Mouse (Mus musculus) heart, embryonic 14.5 days (tissue): Measurements from ENCODE around the gene Tmprss7. TPM values are rescaled to one million over a fixed set of nuclear protein-coding genes. Genes with fewer than 3 reads are reported as not detected.
A peak's percentile ranks its signal among the peaks of the same experiment; 100 is the strongest.

Experiments
- ATAC-seq: fragments of 200-750 bp; cut with Nextera tagmentation; 2 replicates; pipeline ENCODE4 v1.8.0; 2017; ENCODE audit warnings: low read depth, moderate TSS enrichment; ENCODE audit not compliant: insufficient number of reproducible peaks, insufficient read depth, low FRiP score
- H3K27ac ChIP-seq, 2 experiments: fragments of 200-500 bp in 1 of 2; fragments of 300-500 bp in 1 of 2; sonication (generic) in 1 of 2; replicated peaks in 1 of 2; 2 replicates each; pipeline ENCODE4 v1.5.1; 2012 to 2014; ENCODE audit warnings: low read depth in 2 of 2, low read length in 2 of 2, control low read depth in 1 of 2, mild to moderate bottlenecking in 1 of 2, mixed read lengths in 1 of 2; ENCODE audit not compliant: control insufficient read depth in 1 of 2, insufficient read depth in 1 of 2
- H3K27me3 ChIP-seq: fragments of 300-500 bp; sonication (generic); 2 replicates; pipeline ENCODE4 v1.6.1; 2014; ENCODE audit warnings: mild to moderate bottlenecking, low read length, control low read depth; ENCODE audit not compliant: control insufficient read depth, insufficient read depth
- H3K36me3 ChIP-seq: fragments of 300-500 bp; sonication (generic); 2 replicates; pipeline ENCODE4 v1.6.1; 2014; ENCODE audit warnings: mild to moderate bottlenecking, control low read depth, low read length, mixed read lengths; ENCODE audit not compliant: control insufficient read depth, insufficient read depth
- H3K4me1 ChIP-seq, 2 experiments: fragments of 200-500 bp in 1 of 2; fragments of 300-500 bp in 1 of 2; sonication (generic) in 1 of 2; 2 replicates each; pipeline ENCODE4 v1.6.1; 2012 to 2014; ENCODE audit warnings: low read length in 2 of 2, control low read depth in 1 of 2, mixed read lengths in 1 of 2; ENCODE audit not compliant: control insufficient read depth in 2 of 2, insufficient read depth in 2 of 2
- H3K4me2 ChIP-seq: fragments of 300-500 bp; sonication (generic); 2 replicates; pipeline ENCODE4 v1.6.1; 2014; ENCODE audit warnings: mild to moderate bottlenecking, low read length
- H3K4me3 ChIP-seq, 2 experiments: fragments of 200-500 bp in 1 of 2; fragments of 300-500 bp in 1 of 2; sonication (generic) in 1 of 2; 2 replicates each; pipeline ENCODE4 v1.5.1; 2012 to 2014; ENCODE audit warnings: low read length in 2 of 2, mild to moderate bottlenecking in 2 of 2, control low read depth in 1 of 2, low read depth in 1 of 2, moderate library complexity in 1 of 2; ENCODE audit not compliant: control insufficient read depth in 1 of 2, insufficient read depth in 1 of 2
- H3K9ac ChIP-seq: fragments of 300-500 bp; sonication (generic); 2 replicates; pipeline ENCODE4 v1.6.1; 2014; ENCODE audit warnings: mild to moderate bottlenecking, low read length
- H3K9me3 ChIP-seq: fragments of 300-500 bp; sonication (generic); 2 replicates; pipeline ENCODE4 v1.6.1; 2016; ENCODE audit warnings: low read length, control low read depth; ENCODE audit not compliant: control insufficient read depth
- WGBS: fragments of 180-500 bp; shearing (Covaris S2); extraction: QIAGEN DNeasy Blood & Tissue Kit; methylation state at CpG from one replicate; pipeline ENCODE4 v1.1.7; 2014; 5-methylcytosine and 5-hydroxymethylcytosine counted together
- polyA plus RNA-seq: library from polyadenylated mRNA; unstranded; fragments of >200 nt; fragmentation: Nextera tagmentation; extraction: Ambion mirVana; gene quantifications from 2 replicates; pipeline ENCODE4 v1.2.1, GENCODE M21; 2014

Tmprss7 gene
- polyA plus RNA-seq, result not detected in 2 replicates

DNA sequence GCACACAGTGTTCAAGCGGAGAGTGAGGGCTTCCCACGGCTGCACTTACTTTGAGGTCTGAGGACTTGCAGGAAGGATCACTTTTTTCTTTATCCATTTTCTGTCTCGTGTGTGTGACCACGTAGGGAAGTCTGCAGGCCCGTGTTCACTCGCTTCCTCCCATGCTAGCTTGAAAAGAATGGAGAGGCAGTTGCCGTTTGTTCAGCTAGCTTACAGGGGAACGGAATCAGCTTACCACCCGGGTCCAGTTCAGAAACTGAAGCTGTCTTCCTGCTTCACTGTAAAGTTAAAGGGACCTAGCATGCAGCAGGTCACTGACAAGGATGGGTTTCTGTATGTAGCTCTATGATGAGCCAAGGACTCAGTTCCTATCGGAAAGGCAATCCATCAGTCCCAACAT lies at the start of gene Tmprss7:
Tmprss7 (minus strand) TSS at position 101 of the 400 bp plus-strand sequence.
- Histone ChIP-seq H3K36me3 (no peaks in the 10 kb centered on the region), H3K27me3 (no peaks in the 10 kb centered on the region), H3K27ac (no peak within 1 kb of the TSS), H3K4me3 (no peak within 1 kb of the TSS), H3K4me2 (no peak within 1 kb of the TSS), H3K4me1 (no peaks in the 10 kb centered on the region), H3K9me3 (no peaks in the 10 kb centered on the region), H3K9ac (no peak within 1 kb of the TSS)
- 69% methylated on average over 10 of the region's 10 CpGs for WGBS
- no peak for ATAC-seq

DNA sequence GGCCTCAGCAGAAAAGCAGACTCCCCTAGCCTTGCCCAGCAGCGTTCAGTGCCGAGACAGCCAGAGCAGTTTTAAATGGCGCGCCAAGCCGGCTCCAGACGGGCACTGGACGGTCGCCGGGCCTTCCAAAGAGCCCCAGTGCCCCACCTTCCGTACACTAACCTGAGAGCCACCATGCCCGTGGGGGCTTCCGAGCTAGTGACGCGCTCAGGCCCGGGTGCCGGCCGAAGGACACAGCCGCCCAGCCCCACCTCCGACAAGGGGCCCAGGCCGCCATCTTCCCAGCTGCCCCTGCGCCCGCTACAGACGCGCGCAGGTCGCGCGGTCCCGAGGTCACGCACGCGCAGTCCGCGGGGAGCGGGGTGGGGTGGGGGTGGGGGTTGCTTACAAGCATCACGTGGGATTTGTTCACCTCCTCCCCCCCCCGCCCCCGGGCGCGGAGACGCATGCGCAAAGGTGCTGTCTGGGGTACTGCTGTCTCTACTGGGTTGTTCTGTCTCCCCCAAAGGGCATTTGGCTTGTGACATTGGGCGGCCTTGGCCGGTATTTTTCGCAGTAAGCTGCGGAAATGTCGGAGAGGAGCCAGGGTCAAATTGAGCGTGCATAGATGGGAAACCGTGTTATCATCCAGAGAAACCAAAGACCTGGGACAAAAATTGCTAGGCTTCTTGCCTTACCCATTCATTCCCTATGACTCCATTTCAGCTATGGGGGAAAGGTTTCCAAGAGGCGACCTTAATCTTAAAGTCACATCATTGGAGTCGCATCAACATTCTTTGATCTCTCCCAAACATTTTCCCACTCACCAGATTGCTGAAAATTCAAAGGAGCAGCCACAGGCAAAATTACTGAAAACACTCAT lies 49.4 kb upstream of the Tmprss7 start, which contains the start of gene Abhd10:
Abhd10 (minus strand) TSS at position 341 of the 862 bp plus-strand sequence.
- H3K4me2 ChIP-seq, result peak within 1 kb of the TSS; percentile 77
- ATAC-seq, result peak; percentile 98
- WGBS, result under 1% methylated on average over 45 of the region's 51 CpGs
- H3K4me3 ChIP-seq, result peak within 1 kb of the TSS; percentile 68 to 72
- H3K4me1 ChIP-seq, result peaks cover 5 to 15% of the 10 kb centered on the region in 2 experiments; a peak in 3 of 4 replicates
- H3K9me3 ChIP-seq, result no peaks in the 10 kb centered on the region
- H3K36me3 ChIP-seq, result peaks cover 37% of the 10 kb centered on the region
- H3K27me3 ChIP-seq, result no peaks in the 10 kb centered on the region
- peak within 1 kb of the TSS; percentile 86 for H3K9ac ChIP-seq
- peak within 1 kb of the TSS; percentile 86 to 90 for H3K27ac ChIP-seq

- Histone ChIP-seq H3K36me3 (peaks cover 50% of the 10 kb centered on the region), H3K27ac (no peak overlapping the region), H3K4me1 (peaks cover 3 to 6% of the 10 kb centered on the region in 2 experiments; a peak in 2 of 4 replicates), H3K9ac (no peak overlapping the region), H3K4me2 (no peak overlapping the region), H3K9me3 (no peaks in the 10 kb centered on the region), H3K27me3 (no peaks in the 10 kb centered on the region), H3K4me3 (no peak overlapping the region)
- ATAC-seq, result no peak
- 79% methylated on average over 8 of the region's 8 CpGs for WGBS
These were observed 44.4 kb upstream of the Tmprss7 start for GRCm38 (mm10) chr16:45737880-45738279.

- H3K36me3 ChIP-seq, result peaks cover 61% of the 10 kb centered on the region
- no peak overlapping the region for H3K9ac ChIP-seq
- no peak overlapping the region for H3K27ac ChIP-seq
- 92% methylated on average over 3 of the region's 3 CpGs for WGBS
- no peak for ATAC-seq
- no peaks in the 10 kb centered on the region for H3K9me3 ChIP-seq
- no peak overlapping the region for H3K4me2 ChIP-seq
- no peak overlapping the region for H3K4me3 ChIP-seq
- peaks cover 3 to 6% of the 10 kb centered on the region in 2 experiments; a peak in 2 of 4 replicates for H3K4me1 ChIP-seq
- no peaks in the 10 kb centered on the region for H3K27me3 ChIP-seq
These were observed 43.3 kb upstream of the Tmprss7 start for GRCm38 (mm10) chr16:45736724-45737123.

DNA sequence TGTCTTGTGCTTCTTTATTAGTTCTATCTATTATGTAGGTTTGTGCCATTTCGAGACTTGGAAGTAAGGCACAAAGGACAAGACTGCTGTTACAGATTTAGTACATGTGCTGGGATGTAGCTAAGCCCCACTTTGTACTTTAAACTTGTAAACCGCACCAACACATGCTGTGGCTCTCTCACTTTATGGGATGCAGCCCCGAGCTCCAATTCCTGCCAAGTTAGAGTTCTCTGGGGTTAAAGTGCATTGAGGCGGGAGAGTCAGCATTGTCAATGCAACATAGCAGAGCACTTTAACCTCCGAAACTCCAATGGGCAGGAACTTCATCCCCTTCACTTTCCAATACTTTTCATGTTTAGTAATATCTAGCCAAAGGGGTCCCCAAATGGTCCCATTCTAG lies 35.7 kb upstream of the Tmprss7 start:
- Histone ChIP-seq H3K27ac (no peak overlapping the region), H3K9me3 (no peaks in the 10 kb centered on the region), H3K36me3 (peaks cover 53% of the 10 kb centered on the region), H3K4me2 (no peak overlapping the region), H3K9ac (no peak overlapping the region), H3K4me1 (peaks cover 2 to 4% of the 10 kb centered on the region in 2 experiments; a peak in 2 of 4 replicates), H3K27me3 (no peaks in the 10 kb centered on the region), H3K4me3 (no peak overlapping the region)
- 90% methylated on average over 5 of the region's 5 CpGs for WGBS
- no peak for ATAC-seq

DNA sequence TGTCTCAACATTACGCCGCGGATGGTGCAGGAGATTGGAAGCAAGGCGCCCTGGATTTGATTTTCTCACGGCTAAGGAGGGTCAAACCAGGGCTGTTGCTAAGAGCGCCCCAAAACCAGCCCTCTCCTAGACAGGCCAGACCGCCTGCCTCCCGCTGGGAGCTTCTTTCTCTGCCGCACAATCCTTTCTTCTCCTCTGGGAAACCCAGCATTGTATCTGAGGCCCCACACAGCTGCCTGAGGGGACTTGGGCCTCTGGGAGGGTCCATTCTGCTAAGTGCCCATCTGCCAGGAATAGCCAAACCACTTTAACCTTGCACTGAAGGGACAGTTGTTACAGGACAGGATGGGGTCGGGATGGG lies 31.3 kb upstream of the Tmprss7 start:
- peak overlapping the region; percentile 95 for H3K4me2 ChIP-seq
- WGBS, result 2% methylated on average over 10 of the region's 10 CpGs
- peak overlapping the region; percentile 71 for H3K9ac ChIP-seq
- peak overlapping the region; percentile 54 to 69 for H3K4me3 ChIP-seq
- peaks cover 14% of the 10 kb centered on the region for H3K36me3 ChIP-seq
- no peak for ATAC-seq
- no peak overlapping the region for H3K27ac ChIP-seq
- H3K4me1 ChIP-seq, result peaks cover 4 to 9% of the 10 kb centered on the region in 2 experiments; a peak in 2 of 4 replicates
- no peaks in the 10 kb centered on the region for H3K27me3 ChIP-seq
- no peaks in the 10 kb centered on the region for H3K9me3 ChIP-seq

GRCm38 (mm10) chr16:45724061-45724741 lies 30.7 kb upstream of the Tmprss7 start, which contains the start of gene Tagln3:
TSS of gene Tagln3 (minus strand) at chr16:45724608.
- Histone ChIP-seq H3K4me1 (peaks cover 4 to 9% of the 10 kb centered on the region in 2 experiments; a peak in 2 of 4 replicates), H3K9ac (peak within 1 kb of the TSS; percentile 71), H3K27me3 (no peaks in the 10 kb centered on the region), H3K27ac (no peak within 1 kb of the TSS), H3K36me3 (peaks cover 10% of the 10 kb centered on the region), H3K4me3 (peak within 1 kb of the TSS; percentile 54 to 69), H3K9me3 (no peaks in the 10 kb centered on the region), H3K4me2 (peak within 1 kb of the TSS; percentile 95)
- no peak for ATAC-seq
- WGBS, result 2% methylated on average over 30 of the region's 30 CpGs
